20 mouse cellular contexts compared by ENCODE assay signal in the genomic region with DNA sequence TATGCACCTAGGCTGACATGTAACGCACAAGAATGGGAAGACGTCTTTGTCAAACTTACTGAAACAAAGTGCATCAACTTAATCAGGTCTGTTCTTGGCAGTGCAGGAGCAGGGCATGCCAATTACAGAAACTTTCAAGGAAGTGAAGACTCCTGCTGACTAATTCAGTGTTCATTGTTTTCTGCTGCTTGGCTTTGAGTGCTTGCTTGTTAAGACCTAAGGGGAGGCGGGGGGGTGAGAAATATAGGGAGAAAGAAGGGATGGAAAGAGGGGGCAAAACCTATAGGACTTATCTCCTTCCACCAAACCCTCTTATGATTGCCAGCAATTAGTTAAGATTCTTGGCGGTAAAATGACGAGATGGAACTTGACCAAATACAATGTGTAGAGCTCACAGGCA.
DNase-seq lines count a peak whose midpoint lies in the region; ATAC-seq lines count a peak whose summit lies in the region.
"Had no signal": no experiment of that assay in that cellular context is flagged by ENCODE, and none has a peak within 500 bp of the region (broad histone marks: within the 10 kb centered on the region; RNA-seq: fewer than 3 reads in every experiment).

No protein-coding gene starts in this region.

- H3K27ac ChIP-seq in embryonic facial prominence, embryonic 14.5 days (replicated peaks; ENCODE audit: low read depth, low read length) = no peak overlapping the region
- no peak overlapping the region for H3K27ac ChIP-seq in embryonic facial prominence, embryonic 10.5 days (replicated peaks)
- no peak overlapping the region for H3K27ac ChIP-seq in forebrain, embryonic 12.5 days
- H3K27ac ChIP-seq: embryonic facial prominence, embryonic 15.5 days; gastrocnemius, adult 2 months; heart, embryonic 13.5 days; hindbrain, embryonic 13.5 days; hindbrain, postnatal 0 days had no signal

- no peak overlapping the region for H3K4me3 ChIP-seq in embryonic facial prominence, embryonic 14.5 days (ENCODE audit: low read depth, low read length)
- no peak overlapping the region for H3K4me3 ChIP-seq in embryonic facial prominence, embryonic 10.5 days
- no peak overlapping the region for H3K4me3 ChIP-seq in forebrain, embryonic 12.5 days (replicated peaks)
- H3K4me3 ChIP-seq: embryonic facial prominence, embryonic 15.5 days; erythroblast, embryonic 14.5 days; gastrocnemius, adult 2 months; heart, embryonic 13.5 days; hindbrain, embryonic 13.5 days had no signal

- H3K9me3 ChIP-seq in embryonic facial prominence, embryonic 14.5 days (ENCODE audit: control insufficient read depth, low read length) = no peaks in the 10 kb centered on the region
- no peaks in the 10 kb centered on the region for H3K9me3 ChIP-seq in embryonic facial prominence, embryonic 10.5 days
- H3K9me3 ChIP-seq in forebrain, embryonic 12.5 days = no peaks in the 10 kb centered on the region
- H3K9me3 ChIP-seq: embryonic facial prominence, embryonic 15.5 days; heart, embryonic 13.5 days; hindbrain, embryonic 13.5 days had no signal

- H3K4me1 ChIP-seq in embryonic facial prominence, embryonic 14.5 days (ENCODE audit: control insufficient read depth, insufficient read depth, low read length) = peaks cover 2% of the 10 kb centered on the region
- no peaks in the 10 kb centered on the region for H3K4me1 ChIP-seq in embryonic facial prominence, embryonic 10.5 days
- peaks cover 26% of the 10 kb centered on the region for H3K4me1 ChIP-seq in forebrain, embryonic 12.5 days
- H3K4me1 ChIP-seq: embryonic facial prominence, embryonic 15.5 days had no signal

- no peak overlapping the region for H3K4me2 ChIP-seq in embryonic facial prominence, embryonic 14.5 days (ENCODE audit: low read depth, low read length)
- H3K4me2 ChIP-seq in forebrain, embryonic 12.5 days = no peak overlapping the region; the same call in 1 of the 2 replicates
- H3K4me2 ChIP-seq: embryonic facial prominence, embryonic 15.5 days; heart, embryonic 13.5 days; hindbrain, embryonic 13.5 days had no signal

- peak; percentile 46 for DNase-seq in embryonic facial prominence, embryonic 14.5 days (ENCODE audit: low spot score)
- DNase-seq in embryonic facial prominence, embryonic 10.5 days (ENCODE audit: low spot score) = no peak
- DNase-seq in Muller cell, postnatal 12 days (ENCODE audit: inconsistent ontology term) = peak; percentile 76
- peak; percentile 75 for DNase-seq in retina, embryonic 14.5 days (ENCODE audit: low spot score)
- DNase-seq in left cerebral cortex, adult 9 months (ENCODE audit: low spot score in 2 of 2) = no peak
- DNase-seq in adrenal gland, adult (ENCODE audit: inconsistent age in 2 of 2, low spot score in 1 of 2) = no peak
- DNase-seq: adrenal gland, adult 8-10 months; cerebellum, adult 18-20 months; gastrocnemius, adult 2 months; gastrocnemius, postnatal 36 days; heart, postnatal 36 days; kidney, adult 11 months; kidney, adult 9 months had no signal

- 63% methylated on average over 5 of the region's 5 CpGs for WGBS in embryonic facial prominence, embryonic 14.5 days
- 38% methylated on average over 5 of the region's 5 CpGs for WGBS in embryonic facial prominence, embryonic 10.5 days
- WGBS in forebrain, embryonic 12.5 days = 9% methylated on average over 5 of the region's 5 CpGs

- no peak; the same call in 1 of the 2 replicates for ATAC-seq in embryonic facial prominence, embryonic 14.5 days (ENCODE audit: low read depth)
- peak; percentile 58; the same call in 1 of the 2 replicates for ATAC-seq in forebrain, embryonic 12.5 days (ENCODE audit: low FRiP score)
- ATAC-seq: hindbrain, postnatal 0 days had no signal

- H3K36me3 ChIP-seq in embryonic facial prominence, embryonic 14.5 days (ENCODE audit: control insufficient read depth, insufficient read depth, low read length) = no peaks in the 10 kb centered on the region
- H3K36me3 ChIP-seq in embryonic facial prominence, embryonic 10.5 days (replicated peaks) = no peaks in the 10 kb centered on the region
- no peaks in the 10 kb centered on the region for H3K36me3 ChIP-seq in forebrain, embryonic 12.5 days (replicated peaks)
- H3K36me3 ChIP-seq: embryonic facial prominence, embryonic 15.5 days; heart, embryonic 13.5 days; hindbrain, embryonic 13.5 days had no signal

- no peaks in the 10 kb centered on the region for H3K27me3 ChIP-seq in embryonic facial prominence, embryonic 14.5 days (replicated peaks; ENCODE audit: control insufficient read depth, insufficient read depth, low read length)
- no peaks in the 10 kb centered on the region for H3K27me3 ChIP-seq in embryonic facial prominence, embryonic 10.5 days (replicated peaks; ENCODE audit: low read depth, poor library complexity, severe bottlenecking)
- H3K27me3 ChIP-seq in forebrain, embryonic 12.5 days = no peaks in the 10 kb centered on the region
- H3K27me3 ChIP-seq: CH12.LX; embryonic facial prominence, embryonic 15.5 days; heart, embryonic 13.5 days; hindbrain, embryonic 13.5 days had no signal

- no peak overlapping the region for H3K9ac ChIP-seq in embryonic facial prominence, embryonic 14.5 days (ENCODE audit: low read depth, low read length)
- no peak overlapping the region for H3K9ac ChIP-seq in forebrain, embryonic 12.5 days
- H3K9ac ChIP-seq: embryonic facial prominence, embryonic 15.5 days; heart, embryonic 13.5 days; hindbrain, embryonic 13.5 days had no signal

Comparison
In these comparisons a context has a peak if more than half of its experiments do, and no peak if none do; other contexts are left out.
1. DNase-seq: peak in embryonic facial prominence, embryonic 14.5 days (single experiment), Muller cell, postnatal 12 days (single experiment) and retina, embryonic 14.5 days (single experiment); none in embryonic facial prominence, embryonic 10.5 days (single experiment), left cerebral cortex, adult 9 months (0 of 2) and adrenal gland, adult (0 of 2).